Mouse (Mus musculus) midbrain, embryonic 15.5 days (tissue): ENCODE results near the gene Aspg. TPM values are rescaled to one million over a fixed set of nuclear protein-coding genes. Genes with fewer than 3 reads are reported as not detected.
A peak's percentile ranks its signal among the peaks of the same experiment; 100 is the strongest.

Experiments
- ATAC-seq: fragments of 200-750 bp; cut with Nextera tagmentation; replicated peaks from 2 replicates; pipeline ENCODE4 v1.8.0; 2017; ENCODE audit warnings: moderate TSS enrichment
- H3K27ac ChIP-seq: fragments of 300-500 bp; sonication (generic); 2 replicates; pipeline ENCODE4 v1.5.1; 2015; ENCODE audit warnings: mild to moderate bottlenecking, inconsistent platforms
- H3K27me3 ChIP-seq: fragments of 300-500 bp; sonication (generic); replicated peaks from 2 replicates; pipeline ENCODE4 v1.6.1; 2015; ENCODE audit warnings: inconsistent platforms
- H3K36me3 ChIP-seq: fragments of 300-500 bp; sonication (generic); replicated peaks from 2 replicates; pipeline ENCODE4 v1.6.1; 2015; ENCODE audit warnings: inconsistent platforms
- H3K4me1 ChIP-seq: fragments of 300-500 bp; sonication (generic); 2 replicates; pipeline ENCODE4 v1.6.1; 2015; ENCODE audit warnings: inconsistent platforms
- H3K4me2 ChIP-seq: fragments of 300-500 bp; sonication (generic); 2 replicates; pipeline ENCODE4 v1.6.1; 2015; ENCODE audit warnings: inconsistent platforms, mild to moderate bottlenecking, moderate library complexity
- H3K4me3 ChIP-seq: fragments of 300-500 bp; sonication (generic); 2 replicates; pipeline ENCODE4 v1.5.1; 2015; ENCODE audit warnings: mild to moderate bottlenecking, inconsistent platforms
- H3K9ac ChIP-seq: fragments of 300-500 bp; sonication (generic); 2 replicates; pipeline ENCODE4 v1.6.1; 2015; ENCODE audit warnings: mild to moderate bottlenecking, inconsistent platforms
- H3K9me3 ChIP-seq: fragments of 300-500 bp; sonication (generic); 2 replicates; pipeline ENCODE4 v1.6.1; 2016; ENCODE audit warnings: inconsistent platforms
- WGBS: fragments of 180-500 bp; shearing (Covaris S2); methylation state at CpG from one replicate; pipeline ENCODE4 v1.1.7; 2015; ENCODE audit warnings: mixed read lengths; 5-methylcytosine and 5-hydroxymethylcytosine counted together
- polyA plus RNA-seq: library from polyadenylated mRNA; unstranded; fragments of >200 nt; fragmentation: Nextera tagmentation; extraction: Ambion mirVana; gene quantifications from 2 replicates; pipeline ENCODE4 v1.2.1, GENCODE M21; 2015

The Aspg gene
- polyA plus RNA-seq, 1 experiment from 2014 or later: 1.3 TPM

DNA sequence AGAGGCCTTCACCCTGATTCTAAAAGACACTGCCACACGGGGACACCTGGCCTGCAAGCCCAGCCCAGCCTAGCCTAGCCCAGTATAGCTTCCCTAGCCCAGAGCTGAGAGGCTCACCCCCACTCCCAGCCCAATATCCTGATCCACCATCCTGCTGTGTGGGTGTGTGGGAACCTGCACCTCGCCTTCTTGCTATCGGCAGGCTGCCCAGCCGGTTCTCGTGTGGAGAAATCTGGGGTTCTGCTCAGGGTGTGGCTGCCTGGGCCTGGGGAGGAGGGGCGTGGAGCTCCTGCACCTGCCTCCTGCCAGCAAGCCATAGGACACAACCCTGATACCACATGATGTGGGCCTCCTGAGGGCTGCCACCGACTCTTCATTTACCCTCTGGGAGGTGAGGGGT is 11.2 kb downstream of the Aspg start:
- WGBS: 81% methylated on average over 7 of the region's 7 CpGs
- H3K27me3 ChIP-seq: 0 out of 2 replicates have a peak, but pooled peaks cover 4% of the 10 kb centered on the region
- H3K9ac ChIP-seq: no peak overlapping the region
- ATAC-seq: no peak
- no peaks in the 10 kb centered on the region for H3K4me1 ChIP-seq
- no peaks in the 10 kb centered on the region for H3K36me3 ChIP-seq
- no peak overlapping the region for H3K27ac ChIP-seq
- H3K9me3 ChIP-seq: no peaks in the 10 kb centered on the region
- H3K4me2 ChIP-seq: no peak overlapping the region
- no peak overlapping the region for H3K4me3 ChIP-seq

DNA sequence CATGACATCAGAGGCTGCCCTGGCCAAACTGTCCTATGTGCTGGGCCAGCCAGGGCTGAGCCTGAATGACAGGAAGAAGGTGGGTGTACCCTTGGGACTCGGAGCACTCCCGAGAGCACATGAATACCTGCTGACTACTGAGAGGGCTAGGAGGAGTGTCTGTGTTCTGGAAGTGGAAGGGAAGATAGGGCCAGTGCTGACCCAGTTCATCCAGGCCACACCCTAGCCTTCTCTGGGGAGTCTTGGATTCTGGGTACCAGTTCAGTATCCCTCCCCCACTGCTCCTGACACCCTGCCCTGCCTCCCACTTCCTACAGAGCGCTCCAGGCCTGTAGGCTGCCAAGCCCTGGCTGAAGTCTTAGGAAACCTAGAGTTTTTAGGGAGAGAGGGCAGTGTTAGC is 14.7 kb downstream of the Aspg start:
- Histone ChIP-seq H3K4me2 (no peak overlapping the region), H3K27ac (no peak overlapping the region), H3K9me3 (no peaks in the 10 kb centered on the region), H3K9ac (no peak overlapping the region), H3K27me3 (no peaks in the 10 kb centered on the region), H3K4me1 (no peaks in the 10 kb centered on the region), H3K36me3 (no peaks in the 10 kb centered on the region), H3K4me3 (no peak overlapping the region)
- 84% methylated on average over 3 of the region's 3 CpGs for WGBS
- no peak for ATAC-seq

DNA sequence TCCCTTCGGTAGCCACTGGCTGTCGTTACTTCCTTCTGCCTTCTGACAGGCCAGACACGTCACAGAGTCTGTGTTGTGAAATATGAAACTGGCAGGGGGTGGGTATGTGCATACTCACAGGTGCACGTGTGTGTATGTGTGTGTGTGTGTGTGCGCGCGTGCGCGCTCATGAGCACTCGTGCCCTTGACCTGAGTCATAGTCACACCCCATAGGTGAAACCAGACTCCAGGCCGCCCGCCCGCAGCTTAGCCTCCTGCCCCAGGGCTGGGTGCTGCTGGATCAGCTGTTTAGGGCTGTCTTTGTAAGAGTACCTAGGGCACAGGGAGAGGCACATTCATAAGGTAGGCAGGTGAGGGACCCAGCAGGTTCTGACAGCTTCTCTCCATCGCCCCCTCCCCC is 19.4 kb downstream of the Aspg start:
- H3K27ac ChIP-seq: no peak overlapping the region
- no peak for ATAC-seq
- no peaks in the 10 kb centered on the region for H3K36me3 ChIP-seq
- no peak overlapping the region for H3K9ac ChIP-seq
- no peak overlapping the region for H3K4me2 ChIP-seq
- H3K4me3 ChIP-seq: no peak overlapping the region
- H3K4me1 ChIP-seq: peaks cover 11% of the 10 kb centered on the region
- 90% methylated on average over 14 of the region's 14 CpGs for WGBS
- H3K27me3 ChIP-seq: peaks cover 14% of the 10 kb centered on the region
- H3K9me3 ChIP-seq: no peaks in the 10 kb centered on the region

DNA sequence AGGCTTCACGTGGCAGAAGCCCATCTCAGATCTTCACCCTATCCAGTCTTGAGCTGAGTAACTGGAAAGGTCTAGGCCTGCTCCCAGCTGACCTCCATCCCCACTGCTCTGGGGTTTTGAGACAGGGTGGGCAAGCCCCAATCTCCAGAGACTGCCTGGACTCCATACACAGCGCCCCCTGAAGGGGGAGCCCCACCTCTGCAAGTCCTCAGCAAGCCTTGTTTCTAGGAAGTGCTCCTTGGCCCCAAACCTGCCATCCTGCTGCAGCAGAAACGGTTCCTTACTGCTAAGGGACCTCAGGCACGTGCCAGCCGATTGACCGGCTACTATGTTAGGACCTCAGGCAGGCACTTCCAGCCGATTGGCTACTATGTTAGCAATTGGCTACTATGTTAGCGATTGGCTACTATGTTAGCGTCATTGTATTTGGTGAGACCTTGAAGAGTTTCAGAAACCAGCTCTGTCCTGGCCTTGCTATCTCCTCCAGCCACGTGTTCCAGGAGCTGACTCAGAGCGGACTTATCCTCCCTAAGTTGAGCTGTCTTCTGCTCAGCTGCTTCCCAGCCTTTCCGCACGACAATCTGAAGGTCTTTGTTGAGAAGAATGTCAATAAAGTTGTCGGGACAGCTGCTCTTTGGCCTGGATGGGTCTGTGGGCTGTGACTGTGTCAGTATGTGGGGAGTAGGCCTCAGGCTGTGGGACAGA is 20.6 kb downstream of the Aspg start:
- Histone ChIP-seq H3K4me1 (peaks cover 13% of the 10 kb centered on the region), H3K27ac (no peak overlapping the region), H3K9me3 (no peaks in the 10 kb centered on the region), H3K27me3 (peaks cover 25% of the 10 kb centered on the region), H3K4me3 (no peak overlapping the region), H3K9ac (no peak overlapping the region), H3K36me3 (no peaks in the 10 kb centered on the region), H3K4me2 (no peak overlapping the region)
- no peak for ATAC-seq
- WGBS: 63% methylated on average over 14 of the region's 14 CpGs

DNA sequence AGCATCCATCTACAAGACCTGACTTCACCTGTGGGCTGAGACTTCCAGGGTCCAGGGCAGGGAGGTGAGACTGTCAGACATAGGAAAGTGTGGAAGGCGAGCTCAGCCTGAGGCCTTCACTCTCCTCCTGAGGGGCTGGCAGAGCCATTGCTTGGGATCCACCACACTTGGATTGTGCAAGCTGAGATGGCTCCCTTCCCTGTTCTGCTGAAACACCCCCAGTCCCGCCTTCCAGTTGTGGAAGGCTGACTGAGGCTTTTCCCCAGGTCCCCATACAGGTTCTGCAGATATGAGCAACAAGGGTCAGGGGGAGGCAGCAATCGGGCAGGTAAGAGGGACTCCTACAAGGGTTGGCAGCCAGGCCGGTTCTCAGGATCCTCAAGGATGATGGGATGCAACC is 22.0 kb downstream of the Aspg start:
- no peak overlapping the region for H3K9ac ChIP-seq
- H3K27me3 ChIP-seq: peaks cover 34% of the 10 kb centered on the region
- H3K36me3 ChIP-seq: no peaks in the 10 kb centered on the region
- no peak overlapping the region for H3K27ac ChIP-seq
- H3K9me3 ChIP-seq: no peaks in the 10 kb centered on the region
- no peak for ATAC-seq
- no peak overlapping the region for H3K4me3 ChIP-seq
- WGBS: 84% methylated on average over 4 of the region's 4 CpGs
- H3K4me1 ChIP-seq: peaks cover 13% of the 10 kb centered on the region
- no peak overlapping the region for H3K4me2 ChIP-seq

DNA sequence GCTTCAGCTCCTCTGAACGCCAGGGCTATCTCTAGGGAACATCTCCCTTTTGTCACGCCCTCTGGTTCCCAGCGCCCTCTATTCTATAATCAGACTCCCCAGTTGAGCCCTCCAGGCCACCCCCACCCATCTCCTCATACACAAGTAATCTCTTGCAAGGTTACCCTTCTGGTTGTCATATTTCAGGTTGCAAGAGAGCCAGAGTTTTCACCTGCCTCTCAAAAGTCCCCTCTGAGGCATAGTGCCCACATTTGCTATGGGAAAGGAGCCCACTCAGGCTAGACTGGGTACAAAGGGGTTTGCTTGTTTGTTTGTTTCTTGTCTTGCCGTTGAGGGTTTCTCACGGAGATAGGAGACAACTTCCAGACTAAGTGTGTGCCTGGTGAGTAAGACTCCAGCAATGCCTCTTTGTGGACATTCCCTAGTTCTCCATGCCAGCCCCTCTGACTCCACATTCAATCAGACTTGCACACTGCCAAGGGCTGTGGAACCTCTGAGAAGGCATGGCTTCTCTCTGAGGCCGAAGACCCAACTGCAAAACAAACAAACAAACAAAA is 22.9 kb downstream of the Aspg start:
- no peak overlapping the region for H3K27ac ChIP-seq
- ATAC-seq: no peak
- peaks cover 13% of the 10 kb centered on the region for H3K4me1 ChIP-seq
- no peak overlapping the region for H3K4me2 ChIP-seq
- no peak overlapping the region for H3K4me3 ChIP-seq
- no peak overlapping the region for H3K9ac ChIP-seq
- WGBS: 68% methylated on average over 6 of the region's 6 CpGs
- no peaks in the 10 kb centered on the region for H3K9me3 ChIP-seq
- peaks cover 36% of the 10 kb centered on the region for H3K27me3 ChIP-seq
- H3K36me3 ChIP-seq: no peaks in the 10 kb centered on the region

DNA sequence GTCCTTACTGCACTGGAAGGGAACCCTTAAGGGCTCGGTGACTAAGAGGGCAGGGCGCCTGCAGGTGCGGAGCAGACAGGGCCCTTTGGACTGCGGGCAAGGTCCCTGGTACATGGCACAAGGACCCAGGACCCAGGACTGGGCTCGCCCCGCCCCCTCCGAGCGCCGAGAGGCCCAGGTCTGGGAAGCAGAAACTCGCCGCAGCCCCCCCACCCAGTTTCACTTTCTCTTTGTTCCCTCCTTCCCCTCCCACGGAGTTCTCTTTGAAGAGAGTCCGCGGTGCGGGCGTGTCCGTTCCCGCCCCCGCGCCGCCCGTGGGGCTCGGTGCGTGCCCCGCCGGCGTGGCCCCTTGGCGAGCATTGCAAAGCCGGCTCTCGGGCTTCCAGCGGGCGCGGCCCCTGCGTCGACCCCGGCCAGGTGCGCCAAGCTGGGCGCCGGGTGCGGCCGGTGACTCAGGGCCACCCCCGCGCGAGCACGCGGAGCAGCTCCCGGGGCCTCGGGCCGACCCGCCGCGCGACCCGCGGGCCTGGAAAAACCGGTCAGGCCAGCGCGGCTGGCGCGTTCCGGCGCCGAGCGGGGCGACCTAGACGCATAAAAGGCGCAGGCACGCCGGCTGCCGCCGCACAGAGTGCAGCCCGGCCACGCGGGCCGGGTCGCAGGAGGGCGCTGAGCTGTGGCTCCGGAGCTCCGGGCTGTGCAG is 23.8 kb downstream of the Aspg start:
- peak; percentile 76 for ATAC-seq
- Histone ChIP-seq H3K4me1 (peaks cover 13% of the 10 kb centered on the region), H3K9me3 (no peaks in the 10 kb centered on the region), H3K4me2 (peak overlapping the region; percentile 97), H3K27ac (no peak overlapping the region), H3K9ac (peak overlapping the region; percentile 59), H3K4me3 (peak overlapping the region; percentile 51), H3K27me3 (peaks cover 36% of the 10 kb centered on the region), H3K36me3 (no peaks in the 10 kb centered on the region)
- under 1% methylated on average over 77 of the region's 79 CpGs for WGBS

DNA sequence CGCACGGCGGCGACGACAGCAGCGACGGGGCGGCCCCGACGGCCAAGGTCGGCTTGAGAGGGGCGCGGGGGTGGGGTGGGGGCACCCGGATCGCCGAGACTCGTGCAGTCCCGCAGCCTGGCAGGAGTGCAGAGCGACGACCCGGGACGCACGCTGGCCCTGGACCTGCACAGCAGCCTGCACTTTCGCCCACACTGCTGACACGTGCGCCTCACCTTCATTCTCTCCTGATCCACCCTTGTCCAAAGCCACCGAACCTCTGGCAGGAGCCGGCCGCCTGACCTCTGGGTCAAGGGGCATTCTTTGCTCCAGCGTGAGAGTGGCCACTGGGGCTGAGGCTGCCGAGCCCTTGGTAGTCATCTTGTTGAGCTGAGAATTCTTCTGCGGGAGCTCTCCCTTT is 24.5 kb downstream of the Aspg start:
- H3K9ac ChIP-seq: no peak overlapping the region
- peak; percentile 31; the same call in 1 of the 2 replicates for ATAC-seq
- no peak overlapping the region for H3K27ac ChIP-seq
- peak overlapping the region; percentile 97 for H3K4me2 ChIP-seq
- H3K4me1 ChIP-seq: peaks cover 13% of the 10 kb centered on the region
- no peaks in the 10 kb centered on the region for H3K9me3 ChIP-seq
- peak overlapping the region; percentile 51 for H3K4me3 ChIP-seq
- H3K27me3 ChIP-seq: peaks cover 36% of the 10 kb centered on the region
- WGBS: 11% methylated on average over 32 of the region's 32 CpGs
- H3K36me3 ChIP-seq: no peaks in the 10 kb centered on the region

DNA sequence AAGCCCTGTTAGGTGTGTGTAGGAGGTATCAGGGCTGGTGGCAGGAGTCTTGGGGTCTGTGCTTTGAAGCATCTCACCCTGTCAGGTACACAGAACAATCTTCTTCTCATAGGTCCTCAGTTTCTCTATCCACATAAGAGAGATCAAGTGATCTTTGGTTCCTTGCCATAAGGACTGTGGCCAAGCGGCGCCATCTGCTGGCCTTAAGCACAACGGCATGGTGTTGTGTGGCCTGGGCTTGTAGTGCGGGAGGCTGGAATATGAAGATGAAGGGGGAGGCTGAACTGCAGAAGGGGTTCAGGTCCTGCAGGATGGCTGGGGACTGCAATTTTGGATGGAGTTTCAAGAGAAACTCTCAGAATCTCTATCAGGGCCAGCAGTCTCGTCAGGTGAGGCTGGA is 33.8 kb downstream of the Aspg start:
- Histone ChIP-seq H3K4me3 (no peak overlapping the region), H3K4me2 (no peak overlapping the region), H3K9ac (no peak overlapping the region), H3K4me1 (peaks cover 22% of the 10 kb centered on the region), H3K27ac (no peak overlapping the region), H3K9me3 (no peaks in the 10 kb centered on the region), H3K36me3 (no peaks in the 10 kb centered on the region), H3K27me3 (peaks cover 33% of the 10 kb centered on the region)
- WGBS: 9% methylated on average over 5 of the region's 5 CpGs
- no peak for ATAC-seq

DNA sequence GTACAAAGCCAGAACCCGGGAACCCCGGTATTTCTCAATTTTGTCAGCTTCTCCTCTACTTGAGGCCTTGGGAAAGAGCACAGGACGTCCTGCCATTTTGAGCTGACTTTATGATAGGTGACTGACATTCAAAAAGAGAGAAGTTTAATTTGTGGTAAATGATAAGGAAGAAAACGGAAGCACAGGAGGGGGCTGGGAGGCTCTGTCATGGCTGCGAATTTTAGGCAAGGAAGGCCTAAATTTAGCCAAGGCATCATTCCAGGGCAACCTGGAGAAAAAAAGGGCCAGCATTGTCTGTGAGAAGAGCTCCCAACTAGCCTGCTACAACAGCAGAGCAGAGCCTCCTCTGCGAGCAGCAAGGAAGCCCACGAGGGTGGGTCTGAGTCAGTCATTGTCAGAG is 34.3 kb downstream of the Aspg start:
- Histone ChIP-seq H3K27me3 (peaks cover 33% of the 10 kb centered on the region), H3K9ac (no peak overlapping the region), H3K36me3 (no peaks in the 10 kb centered on the region), H3K9me3 (no peaks in the 10 kb centered on the region), H3K4me2 (no peak overlapping the region), H3K4me3 (no peak overlapping the region), H3K4me1 (peaks cover 27% of the 10 kb centered on the region), H3K27ac (no peak overlapping the region)
- no peak for ATAC-seq
- 61% methylated on average over 7 of the region's 7 CpGs for WGBS

DNA sequence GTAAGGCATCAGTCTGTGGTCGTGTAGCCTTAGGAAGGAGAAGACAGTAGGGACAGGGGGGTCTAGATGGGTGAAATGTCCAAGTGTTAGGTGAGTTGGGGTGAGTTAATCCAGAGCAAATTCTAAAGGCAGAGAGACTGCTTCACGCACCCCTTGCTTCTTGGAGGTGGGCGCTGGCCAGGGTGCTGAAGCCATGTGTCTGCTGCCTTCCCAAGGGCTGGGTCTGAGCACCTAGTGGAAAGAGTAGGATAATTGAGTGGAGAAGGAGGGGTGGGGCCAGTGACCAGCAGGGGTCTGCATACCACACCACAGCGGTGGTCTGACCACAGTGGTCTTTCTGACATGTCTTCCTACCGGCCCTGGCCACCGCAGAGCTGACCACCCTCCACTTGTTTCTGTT is 34.8 kb downstream of the Aspg start:
- no peak overlapping the region for H3K27ac ChIP-seq
- ATAC-seq: no peak
- H3K4me2 ChIP-seq: no peak overlapping the region
- no peak overlapping the region for H3K4me3 ChIP-seq
- H3K36me3 ChIP-seq: no peaks in the 10 kb centered on the region
- no peak overlapping the region for H3K9ac ChIP-seq
- no peaks in the 10 kb centered on the region for H3K9me3 ChIP-seq
- H3K4me1 ChIP-seq: peaks cover 33% of the 10 kb centered on the region
- 13% methylated on average over 6 of the region's 6 CpGs for WGBS
- peaks cover 33% of the 10 kb centered on the region for H3K27me3 ChIP-seq

DNA sequence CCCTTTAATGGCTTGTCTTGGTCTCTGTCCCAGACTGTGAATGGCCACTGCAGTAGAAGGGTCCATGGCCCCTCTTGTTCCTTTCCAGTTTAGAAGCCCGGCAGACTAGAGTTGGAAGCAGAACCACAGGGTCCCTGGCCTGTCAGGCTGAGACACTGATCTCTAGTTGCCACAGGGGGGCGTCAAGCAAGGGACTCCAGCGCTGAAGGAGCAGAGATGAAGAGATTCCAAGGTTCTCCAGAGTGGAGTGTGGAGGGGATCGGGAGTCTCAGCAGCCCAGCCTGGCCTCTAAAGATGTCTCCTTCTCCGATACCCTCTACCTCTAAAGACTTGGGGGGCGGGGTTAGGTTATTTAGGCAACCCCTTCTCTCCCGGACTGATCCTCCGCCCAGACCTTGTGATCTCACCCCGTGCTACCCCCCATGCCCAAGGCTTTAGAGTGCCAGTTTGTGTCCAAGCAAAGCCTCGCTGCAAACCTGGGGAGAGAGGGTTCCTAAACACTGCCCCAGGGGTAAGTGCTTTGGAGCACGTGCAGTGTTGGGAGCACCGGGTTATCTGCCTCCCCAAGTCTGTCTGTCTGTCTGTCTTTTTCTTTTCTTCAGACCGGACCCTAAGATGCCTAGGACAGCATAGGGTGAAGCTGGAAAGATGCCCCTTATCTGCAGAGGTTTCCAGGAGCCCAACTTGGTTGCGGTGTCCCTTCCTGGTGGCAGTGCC is 36.8 kb downstream of the Aspg start:
- peak overlapping the region; percentile 58 for H3K4me3 ChIP-seq
- peaks cover 37% of the 10 kb centered on the region for H3K27me3 ChIP-seq
- ATAC-seq: no peak
- peak overlapping the region; percentile 82 for H3K4me2 ChIP-seq
- 4% methylated on average over 14 of the region's 14 CpGs for WGBS
- H3K9me3 ChIP-seq: no peaks in the 10 kb centered on the region
- H3K4me1 ChIP-seq: peaks cover 50% of the 10 kb centered on the region
- H3K9ac ChIP-seq: peak overlapping the region; percentile 62
- H3K27ac ChIP-seq: peak overlapping the region; percentile 69; the same call in 1 of the 2 replicates
- H3K36me3 ChIP-seq: no peaks in the 10 kb centered on the region
